Comparison of ENCODE assay signal across 14 mouse cellular contexts in the genomic region with DNA sequence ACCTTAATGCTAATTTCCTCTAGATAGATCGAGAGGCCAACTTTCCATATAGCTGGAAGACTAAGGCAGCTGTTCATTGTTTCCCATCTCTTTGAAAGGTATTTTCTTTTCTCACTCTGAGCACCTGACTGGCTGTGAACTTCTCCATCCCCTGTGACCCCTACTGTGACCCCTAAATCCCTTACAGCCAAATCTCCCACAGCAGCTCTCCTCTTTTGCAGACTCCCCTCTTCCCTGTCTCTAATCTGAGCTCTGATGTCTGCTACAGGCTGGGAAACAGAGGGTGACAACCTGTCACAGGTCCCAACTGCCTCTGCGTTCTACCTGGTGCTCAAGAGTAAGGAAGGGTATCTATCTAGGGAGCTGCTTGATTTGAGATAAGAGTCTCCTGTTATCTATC. TPM values are rescaled to one million over a fixed set of nuclear protein-coding genes. Genes with fewer than 3 reads are reported as not detected.
DNase-seq lines count a peak whose midpoint lies in the region; ATAC-seq and TF ChIP-seq lines count a peak whose summit lies in the region.
"Had no signal": no experiment of that assay in that cellular context is flagged by ENCODE, and none has a peak within 500 bp of the region (broad histone marks: within the 10 kb centered on the region; RNA-seq: fewer than 3 reads in every experiment).

No protein-coding gene starts in this region.

- WGBS in forebrain, embryonic 10.5 days = 2% methylated on average over 2 of the region's 2 CpGs
- WGBS in forebrain, postnatal 0 days = 40% methylated on average over 2 of the region's 2 CpGs
- 38% methylated on average over 2 of the region's 2 CpGs for WGBS in lung, embryonic 14.5 days
- 26% methylated on average over 2 of the region's 2 CpGs for WGBS in lung, postnatal 0 days
- WGBS in forebrain, embryonic 14.5 days = 25% methylated on average over 2 of the region's 2 CpGs
- WGBS in neural tube, embryonic 15.5 days = 4% methylated on average over 2 of the region's 2 CpGs
- WGBS in kidney, embryonic 16.5 days = 41% methylated on average over 2 of the region's 2 CpGs

- no peak overlapping the region for H3K4me2 ChIP-seq in forebrain, postnatal 0 days (ENCODE audit: low read depth)
- peak overlapping the region; percentile 88; the same call in 1 of the 2 replicates for H3K4me2 ChIP-seq in lung, embryonic 14.5 days
- no peak overlapping the region for H3K4me2 ChIP-seq in lung, postnatal 0 days (replicated peaks; ENCODE audit: low read depth, low read length)
- H3K4me2 ChIP-seq in forebrain, embryonic 14.5 days (ENCODE audit: low read length) = peak overlapping the region; percentile 95
- peak overlapping the region; percentile 1; the same call in 1 of the 2 replicates for H3K4me2 ChIP-seq in neural tube, embryonic 15.5 days
- H3K4me2 ChIP-seq in kidney, embryonic 16.5 days (replicated peaks; ENCODE audit: low read depth, low read length) = no peak overlapping the region
- H3K4me2 ChIP-seq: liver, embryonic 15.5 days had no signal

- TF ChIP-seq CTCF in forebrain, postnatal 0 days (IDR thresholded peaks at IDR 0.05; ENCODE audit: low read depth) = no peak
- no peak for TF ChIP-seq CTCF in lung, embryonic 14.5 days (IDR thresholded peaks at IDR 0.05; ENCODE audit: low read depth)
- no peak for TF ChIP-seq CTCF in lung, postnatal 0 days (IDR thresholded peaks at IDR 0.05)

- H3K4me3 ChIP-seq in forebrain, embryonic 10.5 days = peak overlapping the region; percentile 72
- no peak overlapping the region for H3K4me3 ChIP-seq in forebrain, postnatal 0 days (ENCODE audit: low read depth, low read length)
- peak overlapping the region; percentile 3; the same call in 1 of the 2 replicates for H3K4me3 ChIP-seq in lung, embryonic 14.5 days (ENCODE audit: low read depth, low read length)
- H3K4me3 ChIP-seq in lung, postnatal 0 days (ENCODE audit: low read depth, low read length) = no peak overlapping the region
- no peak overlapping the region for H3K4me3 ChIP-seq in forebrain, embryonic 14.5 days (ENCODE audit: low read depth, low read length)
- H3K4me3 ChIP-seq in neural tube, embryonic 15.5 days (replicated peaks) = no peak overlapping the region
- no peak overlapping the region for H3K4me3 ChIP-seq in kidney, embryonic 16.5 days (ENCODE audit: low read length)
- H3K4me3 ChIP-seq: erythroblast, embryonic 14.5 days; liver, embryonic 15.5 days had no signal

- H3K9me3 ChIP-seq in forebrain, embryonic 10.5 days = no peaks in the 10 kb centered on the region
- no peaks in the 10 kb centered on the region for H3K9me3 ChIP-seq in forebrain, postnatal 0 days (ENCODE audit: low read length)
- no peaks in the 10 kb centered on the region for H3K9me3 ChIP-seq in lung, embryonic 14.5 days (ENCODE audit: low read depth, low read length)
- H3K9me3 ChIP-seq in lung, postnatal 0 days (ENCODE audit: low read length) = no peaks in the 10 kb centered on the region
- H3K9me3 ChIP-seq in forebrain, embryonic 14.5 days (replicated peaks; ENCODE audit: control insufficient read depth, low read length) = no peaks in the 10 kb centered on the region
- H3K9me3 ChIP-seq in neural tube, embryonic 15.5 days (replicated peaks) = no peaks in the 10 kb centered on the region
- H3K9me3 ChIP-seq in kidney, embryonic 16.5 days (ENCODE audit: low read length) = no peaks in the 10 kb centered on the region
- H3K9me3 ChIP-seq: liver, embryonic 15.5 days had no signal

- H3K9ac ChIP-seq in forebrain, postnatal 0 days = no peak overlapping the region
- H3K9ac ChIP-seq in lung, embryonic 14.5 days = no peak overlapping the region
- no peak overlapping the region for H3K9ac ChIP-seq in lung, postnatal 0 days (replicated peaks; ENCODE audit: low read depth)
- 0 out of 2 replicates have a peak overlapping the region, but pooled peaks have one; percentile 6 for H3K9ac ChIP-seq in forebrain, embryonic 14.5 days (ENCODE audit: low read length)
- H3K9ac ChIP-seq in neural tube, embryonic 15.5 days (replicated peaks) = no peak overlapping the region
- H3K9ac ChIP-seq in kidney, embryonic 16.5 days (replicated peaks; ENCODE audit: low read length) = no peak overlapping the region
- H3K9ac ChIP-seq: liver, embryonic 15.5 days had no signal

- peak overlapping the region; percentile 0; the same call in 1 of the 2 replicates for H3K27ac ChIP-seq in forebrain, embryonic 10.5 days
- no peak overlapping the region for H3K27ac ChIP-seq in forebrain, postnatal 0 days (ENCODE audit: low read depth, low read length)
- no peak overlapping the region for H3K27ac ChIP-seq in lung, embryonic 14.5 days (ENCODE audit: low read depth)
- H3K27ac ChIP-seq in lung, postnatal 0 days (ENCODE audit: low read length) = no peak overlapping the region
- H3K27ac ChIP-seq in forebrain, embryonic 14.5 days (ENCODE audit: low read depth, low read length) = no peak overlapping the region
- no peak overlapping the region for H3K27ac ChIP-seq in neural tube, embryonic 15.5 days (replicated peaks)
- no peak overlapping the region for H3K27ac ChIP-seq in kidney, embryonic 16.5 days (ENCODE audit: low read length)
- H3K27ac ChIP-seq: liver, embryonic 15.5 days had no signal

- peaks cover 74% of the 10 kb centered on the region for H3K27me3 ChIP-seq in forebrain, embryonic 10.5 days (ENCODE audit: poor library complexity, severe bottlenecking)
- H3K27me3 ChIP-seq in forebrain, postnatal 0 days (ENCODE audit: insufficient read depth, low read length) = peaks cover 27% of the 10 kb centered on the region; the same call in 1 of the 2 replicates
- peaks cover 62% of the 10 kb centered on the region for H3K27me3 ChIP-seq in lung, embryonic 14.5 days (ENCODE audit: insufficient read depth, low read length)
- H3K27me3 ChIP-seq in lung, postnatal 0 days (replicated peaks; ENCODE audit: insufficient read depth, low read length) = peaks cover 35% of the 10 kb centered on the region; the same call in 1 of the 2 replicates
- H3K27me3 ChIP-seq in forebrain, embryonic 14.5 days (replicated peaks; ENCODE audit: control insufficient read depth, insufficient read depth, low read length) = 0 out of 2 replicates have a peak, but pooled peaks cover 29% of the 10 kb centered on the region
- peaks cover 88% of the 10 kb centered on the region for H3K27me3 ChIP-seq in neural tube, embryonic 15.5 days (replicated peaks)
- peaks cover 51% of the 10 kb centered on the region for H3K27me3 ChIP-seq in kidney, embryonic 16.5 days (ENCODE audit: insufficient read depth, low read length)

- no peak for TF ChIP-seq EP300 in lung, postnatal 0 days (IDR thresholded peaks at IDR 0.05)

- DNase-seq in forebrain, embryonic 10.5 days (ENCODE audit: extremely low spot score, low spot score) = no peak
- DNase-seq in forebrain, postnatal 0 days = no peak
- no peak for DNase-seq in lung, embryonic 14.5 days
- no peak for DNase-seq in lung, postnatal 0 days (ENCODE audit: low spot score)
- DNase-seq in forebrain, embryonic 14.5 days (ENCODE audit: low spot score) = no peak
- DNase-seq: adrenal gland, adult 2 months; thymus, postnatal 14 days had no signal

- H3K36me3 ChIP-seq in forebrain, embryonic 10.5 days (replicated peaks) = 0 out of 2 replicates have a peak, but pooled peaks cover 6% of the 10 kb centered on the region
- no peaks in the 10 kb centered on the region for H3K36me3 ChIP-seq in forebrain, postnatal 0 days (ENCODE audit: insufficient read depth)
- H3K36me3 ChIP-seq in lung, embryonic 14.5 days (ENCODE audit: insufficient read depth) = no peaks in the 10 kb centered on the region
- H3K36me3 ChIP-seq in lung, postnatal 0 days (ENCODE audit: insufficient read depth, low read length) = no peaks in the 10 kb centered on the region
- H3K36me3 ChIP-seq in forebrain, embryonic 14.5 days (ENCODE audit: control insufficient read depth, insufficient read depth, low read length) = no peaks in the 10 kb centered on the region
- no peaks in the 10 kb centered on the region for H3K36me3 ChIP-seq in neural tube, embryonic 15.5 days
- H3K36me3 ChIP-seq in kidney, embryonic 16.5 days (ENCODE audit: insufficient read depth, low read length) = no peaks in the 10 kb centered on the region
- H3K36me3 ChIP-seq: liver, embryonic 15.5 days had no signal

- no peak for ATAC-seq in forebrain, postnatal 0 days
- no peak for ATAC-seq in lung, embryonic 14.5 days (ENCODE audit: insufficient read depth)
- ATAC-seq in lung, postnatal 0 days = no peak
- ATAC-seq in forebrain, embryonic 14.5 days = no peak
- ATAC-seq in neural tube, embryonic 15.5 days (ENCODE audit: low FRiP score) = no peak
- no peak for ATAC-seq in monocyte, adult 5-6 weeks (replicated peaks; ENCODE audit: insufficient number of reproducible peaks, low FRiP score, low TSS enrichment, poor library complexity, severe bottlenecking)
- ATAC-seq in kidney, embryonic 16.5 days (ENCODE audit: low FRiP score, low TSS enrichment) = no peak
- ATAC-seq: intestine, embryonic 16.5 days had no signal

- H3K4me1 ChIP-seq in forebrain, embryonic 10.5 days = peaks cover 77% of the 10 kb centered on the region
- peaks cover 14% of the 10 kb centered on the region; the same call in 1 of the 2 replicates for H3K4me1 ChIP-seq in forebrain, postnatal 0 days (ENCODE audit: insufficient read depth)
- 0 out of 2 replicates have a peak, but pooled peaks cover 2% of the 10 kb centered on the region for H3K4me1 ChIP-seq in lung, embryonic 14.5 days (ENCODE audit: insufficient read depth)
- H3K4me1 ChIP-seq in lung, postnatal 0 days (ENCODE audit: insufficient read depth, low read depth, low read length) = no peaks in the 10 kb centered on the region
- peaks cover 22% of the 10 kb centered on the region for H3K4me1 ChIP-seq in forebrain, embryonic 14.5 days (ENCODE audit: control insufficient read depth, insufficient read depth, low read length)
- H3K4me1 ChIP-seq in neural tube, embryonic 15.5 days = peaks cover 40% of the 10 kb centered on the region
- peaks cover 15% of the 10 kb centered on the region for H3K4me1 ChIP-seq in kidney, embryonic 16.5 days (ENCODE audit: insufficient read depth, low read length)
- H3K4me1 ChIP-seq: liver, embryonic 15.5 days had no signal

RNA-seq across cellular contexts. Expression of gene Prrx1, which starts 4.0 kb away (rescaled TPM):
- 32.2 and 35.9 TPM in 2 replicates for polyA plus RNA-seq in forebrain, embryonic 10.5 days (2016; fragmentation: Nextera tagmentation; extraction: Ambion mirVana)
- total RNA-seq in forebrain, postnatal 0 days (2014; rRNA removed) = 4.3 and 7.3 TPM in 2 replicates
- polyA plus RNA-seq in forebrain, postnatal 0 days (2015; fragmentation: Nextera tagmentation; extraction: Ambion mirVana) = 3.3 and 4.0 TPM in 2 replicates
- 7.7 and 7.8 TPM in 2 replicates for polyA plus RNA-seq in lung, embryonic 14.5 days (2014; fragmentation: Nextera tagmentation; extraction: Ambion mirVana)
- polyA plus RNA-seq in lung, postnatal 0 days (2015; fragmentation: Nextera tagmentation; extraction: Ambion mirVana) = 3.6 and 4.6 TPM in 2 replicates
- 4.7 and 5.1 TPM in 2 replicates for polyA plus RNA-seq in forebrain, embryonic 14.5 days (2014; fragmentation: Nextera tagmentation; extraction: Ambion mirVana)
- polyA plus RNA-seq in neural tube, embryonic 15.5 days (2015; fragmentation: Nextera tagmentation; extraction: Ambion mirVana) = 4.8 and 6.2 TPM in 2 replicates
- 0.10 TPM in 1 of 3 replicates, not detected in the others for total RNA-seq in monocyte, adult 5-6 weeks (2017)
- 6.8 and 7.0 TPM in 2 replicates for polyA plus RNA-seq in kidney, embryonic 16.5 days (2015; fragmentation: Nextera tagmentation; extraction: Ambion mirVana)
- total RNA-seq: megakaryocyte-erythroid progenitor cell, adult 5-6 weeks had no signal
- polyA plus RNA-seq: erythroblast, embryonic 14.5 days had no signal

Comparison
In these comparisons a context has a peak if more than half of its experiments do, and no peak if none do; other contexts are left out.
1. H3K4me3 ChIP-seq: peak in forebrain, embryonic 10.5 days (single experiment) and lung, embryonic 14.5 days (single experiment); none in forebrain, postnatal 0 days (single experiment), lung, postnatal 0 days (single experiment), forebrain, embryonic 14.5 days (single experiment), neural tube, embryonic 15.5 days (single experiment) and kidney, embryonic 16.5 days (single experiment).
2. H3K4me2 ChIP-seq: peak in lung, embryonic 14.5 days (single experiment), forebrain, embryonic 14.5 days (single experiment) and neural tube, embryonic 15.5 days (single experiment); none in forebrain, postnatal 0 days (single experiment), lung, postnatal 0 days (single experiment) and kidney, embryonic 16.5 days (single experiment).